Mouse (Mus musculus): ENCODE results near the gene Capza1. TPM values are rescaled to one million over a fixed set of nuclear protein-coding genes. Genes with fewer than 3 reads are reported as not detected.

The Capza1 gene
- polyA plus RNA-seq, 1 experiment from 2014 or later: 245 TPM

- WGBS: 80% methylated on average over 7 of the region's 7 CpGs
- H3K4me3 ChIP-seq (ENCODE audit: low read depth, low read length): no peak overlapping the region
These were observed 91.0 kb downstream of the Capza1 start for GRCm38 (mm10) chr3:104773301-104773700.

More at GRCm38 (mm10) chr3:104773301-104773700, 91.0 kb downstream of the Capza1 start:
- ATAC-seq (ENCODE audit: low FRiP score) (no peak), DNase-seq (ENCODE audit: low spot score) (no peak)
- peaks cover 29% of the 10 kb centered on the region for H3K27me3 ChIP-seq (ENCODE audit: control insufficient read depth, insufficient read depth, low read length)
- no peak overlapping the region for H3K27ac ChIP-seq (ENCODE audit: low read depth, low read length)
- no peaks in the 10 kb centered on the region for H3K36me3 ChIP-seq (ENCODE audit: control insufficient read depth, insufficient read depth, low read length)
- no peak overlapping the region for H3K9ac ChIP-seq (ENCODE audit: low read depth, low read length)
- no peaks in the 10 kb centered on the region for H3K9me3 ChIP-seq (ENCODE audit: control insufficient read depth, low read length)
- H3K4me1 ChIP-seq (replicated peaks; ENCODE audit: control insufficient read depth, insufficient read depth, low read length): no peaks in the 10 kb centered on the region
- H3K4me2 ChIP-seq (replicated peaks; ENCODE audit: low read depth, low read length): no peak overlapping the region

Other genes starting within 250 kb of the Capza1 start
- gene Slc16a1, start 225.8 kb downstream of the Capza1 start, polyA plus RNA-seq (2014; fragmentation: Nextera tagmentation; extraction: Ambion mirVana): 31.7 and 33.4 TPM in 2 replicates
- 0.48 and 1.3 TPM in 2 replicates for gene Ppm1j, start 83.4 kb downstream of the Capza1 start, polyA plus RNA-seq (2014; fragmentation: Nextera tagmentation; extraction: Ambion mirVana)
- gene Fam19a3, start 82.7 kb downstream of the Capza1 start, polyA plus RNA-seq (2014; fragmentation: Nextera tagmentation; extraction: Ambion mirVana): 0.09 TPM in 1 of 2 replicates, not detected in the other
- 99.1 and 105 TPM in 2 replicates for gene Rhoc, start 76.1 kb downstream of the Capza1 start, polyA plus RNA-seq (2014; fragmentation: Nextera tagmentation; extraction: Ambion mirVana)
- gene Mov10, start 45.9 kb downstream of the Capza1 start, polyA plus RNA-seq (2014; fragmentation: Nextera tagmentation; extraction: Ambion mirVana): 15.1 and 15.2 TPM in 2 replicates
- 35.3 and 43.8 TPM in 2 replicates for gene St7l, start 500 bp downstream of the Capza1 start, polyA plus RNA-seq (2014; fragmentation: Nextera tagmentation; extraction: Ambion mirVana)
- gene Wnt2b, start 97.4 kb upstream of the Capza1 start, polyA plus RNA-seq (2014; fragmentation: Nextera tagmentation; extraction: Ambion mirVana): 1.8 and 2.1 TPM in 2 replicates
- gene Cttnbp2nl, start 188.6 kb upstream of the Capza1 start, polyA plus RNA-seq (2014; fragmentation: Nextera tagmentation; extraction: Ambion mirVana): 46.7 and 52.3 TPM in 2 replicates
- gene 4930564D02Rik, start 202.3 kb upstream of the Capza1 start, polyA plus RNA-seq (2014; fragmentation: Nextera tagmentation; extraction: Ambion mirVana): not detected in 2 replicates